Mouse (Mus musculus): Measurements from ENCODE around the gene Inpp5f. TPM values are rescaled to one million over a fixed set of nuclear protein-coding genes. Genes with fewer than 3 reads are reported as not detected.
"Not testable (repeated sequence)": the region's sequence is repeated elsewhere in the genome, so short reads cannot be mapped to it uniquely, and the experiment has no call there.

Gene Inpp5f
- 2.2 and 2.6 TPM in 2 replicates for polyA plus RNA-seq (2012; rRNA removed)

DNA sequence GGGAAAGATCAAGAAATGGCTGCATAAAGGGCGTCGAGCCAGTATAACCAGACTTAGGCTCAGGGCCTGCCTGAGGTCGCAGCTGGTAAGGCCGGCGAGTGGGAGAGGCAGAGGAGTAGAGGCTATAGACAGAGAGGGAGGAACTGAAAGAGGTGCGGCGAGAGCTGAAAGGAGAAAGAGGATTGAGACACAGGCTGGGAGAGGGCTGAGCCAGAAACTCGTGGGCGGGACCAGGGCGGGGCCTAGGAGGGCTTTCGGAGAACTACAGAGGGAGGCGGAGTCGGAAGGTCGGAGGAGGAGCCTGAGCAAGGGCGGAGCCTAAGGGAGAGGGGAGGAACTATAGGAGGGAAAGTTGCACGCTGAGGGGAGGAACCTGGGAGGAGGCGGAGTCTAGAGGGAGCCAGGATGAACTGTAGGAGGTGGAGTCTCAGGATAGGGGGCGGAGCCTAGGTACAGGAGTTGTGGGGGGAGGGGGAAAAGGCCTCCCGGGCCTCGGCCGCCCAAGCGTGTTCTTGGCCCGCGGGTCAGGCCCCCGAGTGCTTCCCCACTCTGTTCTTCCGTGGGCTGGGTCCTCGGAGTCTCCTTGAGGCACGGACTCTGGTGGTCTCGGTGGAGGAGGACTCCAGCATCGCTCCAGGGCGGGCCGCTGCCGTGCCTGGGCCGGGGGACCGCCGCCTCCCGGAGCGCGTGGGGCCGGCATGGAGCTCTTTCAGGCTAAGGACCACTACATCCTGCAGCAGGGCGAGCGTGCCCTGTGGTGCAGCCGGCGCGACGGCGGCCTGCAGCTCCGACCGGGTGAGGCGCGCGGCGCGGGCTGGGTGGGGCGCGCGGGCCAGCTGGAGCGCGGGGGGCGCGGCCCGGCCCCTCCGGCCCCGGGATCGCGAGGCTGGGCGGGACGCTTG, at the start of gene Inpp5f:
Gene Inpp5f (plus strand): TSS at position 432 of the 902 bp plus-strand sequence.
- WGBS = 1% methylated on average over 68 of the region's 68 CpGs
- peak; percentile 98 for DNase-seq (ENCODE audit: low read depth, low spot score)

DNA sequence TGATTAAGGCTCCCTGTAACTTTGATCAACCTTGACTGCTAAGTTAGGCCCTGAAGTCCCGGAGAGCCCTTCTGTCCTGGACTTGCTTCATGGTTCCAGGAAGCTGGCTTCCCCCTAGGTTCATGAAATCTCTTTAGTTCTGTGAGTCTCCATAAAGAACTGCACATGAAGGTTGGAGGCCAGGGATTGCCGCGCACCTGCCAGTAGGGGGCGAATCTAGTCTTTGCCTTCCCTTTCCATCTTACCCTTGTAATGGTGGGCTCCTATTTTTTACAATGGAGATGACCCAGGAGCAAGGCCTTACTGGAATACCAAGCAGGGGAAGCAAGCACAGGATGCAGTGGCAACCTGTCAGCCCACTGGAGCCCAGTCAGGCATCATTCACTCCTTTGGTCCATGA, 47.8 kb upstream of the Inpp5f start:
- no peak for DNase-seq (ENCODE audit: low read depth, low spot score)
- 61% methylated on average over 4 of the region's 4 CpGs for WGBS

DNA sequence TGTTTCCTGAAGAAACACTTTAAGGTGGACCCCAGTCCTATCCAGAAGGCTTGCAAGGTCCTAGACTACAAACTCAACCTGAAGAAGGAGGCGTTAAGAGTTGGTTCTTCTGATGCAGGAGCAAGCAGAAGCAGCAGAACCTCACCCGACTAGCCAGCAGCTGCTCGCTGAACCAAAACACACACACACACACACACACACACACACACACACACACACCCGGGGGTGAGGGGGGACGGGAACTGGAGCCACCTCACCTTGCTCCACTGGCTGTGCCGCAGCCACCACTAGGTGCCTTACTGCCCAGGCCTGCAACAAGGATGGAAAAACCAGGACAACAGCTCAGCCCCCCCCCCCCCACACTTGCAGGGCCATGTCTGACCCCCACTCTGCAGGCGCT, 44.8 kb upstream of the Inpp5f start:
- 75% methylated on average over 7 of the region's 7 CpGs for WGBS
- no peak for DNase-seq (ENCODE audit: low read depth, low spot score)

DNA sequence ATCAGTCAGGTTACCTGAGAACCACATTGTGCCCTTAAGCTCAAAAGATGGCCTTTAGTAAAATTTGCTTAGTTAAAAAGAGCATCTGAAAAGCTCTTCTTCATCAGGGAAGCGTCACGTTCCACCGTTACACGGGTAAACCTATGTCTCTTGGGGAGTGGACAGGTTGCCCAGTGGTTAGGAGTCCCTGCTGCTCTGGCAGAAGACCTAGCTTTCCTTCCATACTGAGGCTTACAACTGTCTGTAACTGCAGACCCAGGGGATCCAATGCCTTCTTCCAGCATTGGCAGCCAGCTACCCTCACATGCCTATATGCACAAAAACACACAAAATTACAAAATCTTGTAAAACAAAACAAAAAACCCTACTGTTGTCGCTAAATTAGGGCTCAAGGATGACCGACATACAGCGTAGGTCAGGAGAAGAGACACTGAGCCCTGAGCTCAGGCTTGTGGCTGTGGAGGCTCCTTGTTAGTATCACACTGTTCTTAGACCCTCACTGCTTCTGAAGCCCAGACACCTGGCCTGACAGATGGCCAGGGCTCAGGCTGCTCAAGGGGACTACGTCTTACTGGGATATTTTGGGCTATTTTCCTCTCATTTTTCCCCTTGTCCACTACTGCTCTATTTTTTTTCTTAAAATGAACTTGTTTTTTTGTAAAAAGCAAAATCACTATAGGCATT, 43.4 kb upstream of the Inpp5f start:
- 93% methylated on average over 8 of the region's 8 CpGs for WGBS
- DNase-seq (ENCODE audit: low read depth, low spot score) = no peak

DNA sequence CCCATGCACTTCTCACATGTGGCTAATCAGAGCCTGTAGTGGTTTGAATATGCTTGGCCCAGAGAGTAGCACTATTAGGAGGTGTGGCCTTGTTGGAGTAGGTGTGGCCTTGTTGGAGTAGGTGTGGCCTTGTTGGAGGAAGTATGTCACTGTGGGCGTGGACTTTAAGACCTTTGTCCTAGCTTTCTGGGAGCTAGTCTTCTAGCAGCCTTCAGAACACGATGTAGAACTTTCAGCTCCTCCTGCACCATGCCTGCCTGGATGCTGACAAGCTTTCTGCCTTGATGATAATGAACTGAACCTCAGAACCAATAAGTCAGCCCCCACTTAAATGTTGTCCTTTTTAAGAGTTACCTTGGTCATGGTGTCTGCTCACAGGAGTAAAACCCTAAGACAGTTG, 41.7 kb upstream of the Inpp5f start:
- WGBS = 50% methylated on average over 2 of the region's 2 CpGs
- DNase-seq (ENCODE audit: low read depth, low spot score) = not testable (repeated sequence)

DNA sequence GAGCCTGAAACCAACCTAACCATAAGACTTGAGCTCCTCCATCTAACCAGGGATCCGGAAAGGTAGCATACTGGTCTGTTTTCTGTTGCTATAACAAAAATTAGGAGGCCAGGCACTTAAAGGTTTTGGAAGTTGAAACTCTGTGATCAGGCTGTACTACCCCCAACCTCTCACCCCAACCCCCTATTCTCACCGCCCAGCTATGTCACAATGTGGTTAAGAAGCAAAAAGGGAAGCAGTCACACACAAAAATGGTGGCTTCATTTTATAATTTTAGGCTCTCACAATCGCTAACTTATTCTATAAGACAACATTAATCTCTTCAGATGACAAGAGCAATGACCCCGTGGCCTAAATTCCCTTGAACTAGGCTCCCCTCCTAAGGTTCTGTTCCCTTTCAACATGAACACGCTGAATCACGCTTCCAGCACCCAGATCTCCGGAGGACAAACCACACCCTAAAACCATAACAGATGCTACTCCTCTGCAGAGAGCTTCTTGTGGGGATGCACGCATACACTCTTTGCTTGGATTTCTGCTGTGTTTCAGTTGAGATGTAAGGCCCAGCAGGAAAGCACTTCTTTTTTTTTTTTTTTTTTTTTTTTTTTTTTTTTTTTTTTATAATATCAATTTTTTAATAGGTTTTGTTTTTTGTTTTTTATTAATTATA, 41.0 kb upstream of the Inpp5f start:
- WGBS = 89% methylated on average over 8 of the region's 8 CpGs

DNA sequence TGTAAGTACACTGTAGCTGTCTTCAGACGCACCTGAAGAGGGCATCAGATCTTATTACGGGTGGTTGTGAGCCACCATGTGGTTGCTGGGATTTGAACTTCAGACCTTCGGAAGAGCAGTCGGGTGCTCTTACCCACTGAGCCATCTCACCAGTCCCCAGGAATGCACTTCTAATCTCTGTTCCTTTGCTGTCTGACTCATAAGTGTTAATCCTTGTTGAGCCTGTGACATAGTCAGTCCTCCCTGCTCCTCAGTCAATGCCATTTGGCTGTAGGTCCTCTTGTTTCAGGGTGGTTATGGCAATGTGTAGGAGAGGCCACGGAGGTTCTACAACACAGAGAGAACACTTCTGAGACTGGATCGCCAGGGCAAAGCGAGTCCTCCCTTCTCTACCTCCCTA, 40.5 kb upstream of the Inpp5f start:
- DNase-seq (ENCODE audit: low read depth, low spot score) = not testable (repeated sequence)
- 91% methylated on average over 7 of the region's 7 CpGs for WGBS

More for the DNA sequence above, 41.0 kb upstream of the Inpp5f start:
- no peak for DNase-seq (ENCODE audit: low read depth, low spot score)

DNA sequence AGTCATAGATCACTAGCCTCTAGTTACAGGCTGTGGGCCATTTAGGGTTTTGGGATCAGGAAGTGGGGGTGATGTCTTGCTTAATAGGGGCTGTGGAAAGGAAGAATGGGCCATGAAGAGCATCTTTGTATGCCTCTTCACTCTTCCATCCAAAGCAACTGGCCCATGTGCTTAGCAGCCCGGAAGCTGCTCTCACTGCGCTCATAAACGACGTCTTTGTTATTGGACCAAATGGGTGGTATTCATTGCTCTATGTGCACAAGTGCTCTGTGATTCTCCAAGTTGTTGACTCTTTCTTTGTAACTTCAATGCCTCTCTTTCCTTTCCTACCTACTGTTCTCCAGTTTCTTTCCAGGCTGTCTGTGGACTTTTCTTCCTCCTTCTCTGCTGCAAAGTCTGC, 39.1 kb upstream of the Inpp5f start:
- DNase-seq (ENCODE audit: low read depth, low spot score) = no peak
- WGBS = 68% methylated on average over 4 of the region's 4 CpGs

DNA sequence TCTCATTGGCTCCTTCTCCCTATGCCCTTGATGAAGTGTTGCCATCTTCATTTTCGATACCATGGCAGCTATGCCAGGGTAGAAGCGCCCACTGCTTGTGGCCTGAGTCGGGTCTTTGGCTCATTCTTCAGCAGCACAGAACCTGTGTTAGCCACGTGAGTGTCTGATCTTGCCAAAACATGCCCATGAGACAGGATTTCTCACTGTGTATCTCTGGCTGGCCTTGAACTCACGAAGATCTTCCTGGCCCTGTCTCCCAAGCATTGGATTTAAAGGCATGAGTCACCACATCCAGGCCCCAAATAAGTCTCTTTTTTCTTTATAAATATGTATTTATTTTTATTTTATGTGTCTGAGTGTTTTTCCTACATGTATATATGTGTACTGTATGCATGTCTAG, 35.9 kb upstream of the Inpp5f start:
- DNase-seq (ENCODE audit: low read depth, low spot score) = no peak
- WGBS = 90% methylated on average over 5 of the region's 5 CpGs

DNA sequence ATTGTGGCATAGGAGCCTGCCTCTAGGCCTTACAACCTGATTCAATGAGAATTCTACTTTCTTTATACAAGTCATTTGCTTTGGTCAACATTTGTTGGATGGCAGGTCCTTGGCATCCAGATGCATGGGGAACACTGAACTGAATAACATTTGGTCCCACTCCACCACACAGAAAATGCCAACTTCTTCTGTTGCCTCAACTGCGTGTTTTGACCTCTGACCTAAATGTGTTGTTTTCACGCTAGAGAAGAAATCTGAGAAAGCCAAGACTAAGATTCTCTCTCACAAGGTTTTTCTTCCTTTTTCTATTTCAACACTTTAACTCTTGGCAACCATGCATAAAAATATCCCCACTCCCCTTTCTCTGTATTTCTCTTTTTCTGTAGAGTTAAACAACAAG, 35.3 kb upstream of the Inpp5f start:
- no peak for DNase-seq (ENCODE audit: low read depth, low spot score)
- 85% methylated on average over 2 of the region's 2 CpGs for WGBS

DNA sequence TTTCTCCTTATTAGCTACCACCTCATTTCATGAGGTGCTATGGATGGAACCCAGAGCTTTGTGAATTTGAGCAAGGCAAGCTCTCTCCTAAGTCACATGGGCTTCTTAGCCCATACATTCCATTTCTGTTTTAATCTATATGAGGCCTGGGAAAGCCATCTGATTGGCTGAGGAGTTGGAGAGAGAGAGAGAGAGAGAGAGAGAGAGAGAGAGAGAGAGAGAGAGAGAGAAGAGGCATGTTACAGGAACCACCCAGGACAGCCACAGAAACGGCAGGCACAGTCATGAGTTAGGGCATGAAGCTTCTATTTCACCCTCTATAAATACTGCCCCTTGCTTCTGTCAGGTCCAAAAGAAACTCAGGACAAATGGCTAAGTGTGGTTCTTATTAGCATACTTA, 33.5 kb upstream of the Inpp5f start:
- no peak for DNase-seq (ENCODE audit: low read depth, low spot score)
- 47% methylated on average over 1 of the region's 1 CpGs for WGBS

DNA sequence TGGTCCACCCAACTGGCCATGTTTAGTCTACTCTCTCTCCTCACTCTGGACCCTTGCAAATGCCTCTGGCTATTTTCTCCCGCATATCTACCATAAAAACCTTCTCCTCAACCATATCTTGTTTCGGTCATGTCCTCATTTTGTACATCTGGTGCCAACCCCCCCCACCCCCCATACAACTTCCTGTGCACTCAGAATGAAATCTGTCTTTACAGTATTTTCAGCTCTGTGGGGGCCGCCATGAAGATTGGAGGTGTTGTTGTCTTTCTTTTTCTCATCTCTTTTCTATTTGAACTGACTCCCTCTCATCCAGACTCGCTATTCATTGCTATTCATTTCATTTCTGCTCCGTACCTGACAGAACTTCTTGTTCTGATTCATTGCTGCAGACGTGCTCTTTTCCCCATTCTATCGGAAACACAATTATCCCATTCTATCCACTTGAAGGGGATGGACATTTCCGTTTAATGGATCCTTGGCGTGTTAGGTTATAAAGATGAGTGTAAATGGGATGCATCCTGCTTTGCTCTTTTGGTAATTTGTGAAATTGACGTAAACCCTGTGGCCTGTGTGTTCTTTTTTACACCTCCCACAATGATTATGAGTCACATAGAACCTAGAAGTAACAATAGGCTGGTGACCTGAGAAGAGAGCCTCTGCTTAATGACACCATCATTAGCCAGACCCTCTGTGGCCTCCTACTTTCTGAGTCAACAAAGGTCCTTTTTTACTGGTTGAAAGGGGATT, 32.8 kb upstream of the Inpp5f start:
- 89% methylated on average over 10 of the region's 10 CpGs for WGBS
- no peak for DNase-seq (ENCODE audit: low read depth, low spot score)

DNA sequence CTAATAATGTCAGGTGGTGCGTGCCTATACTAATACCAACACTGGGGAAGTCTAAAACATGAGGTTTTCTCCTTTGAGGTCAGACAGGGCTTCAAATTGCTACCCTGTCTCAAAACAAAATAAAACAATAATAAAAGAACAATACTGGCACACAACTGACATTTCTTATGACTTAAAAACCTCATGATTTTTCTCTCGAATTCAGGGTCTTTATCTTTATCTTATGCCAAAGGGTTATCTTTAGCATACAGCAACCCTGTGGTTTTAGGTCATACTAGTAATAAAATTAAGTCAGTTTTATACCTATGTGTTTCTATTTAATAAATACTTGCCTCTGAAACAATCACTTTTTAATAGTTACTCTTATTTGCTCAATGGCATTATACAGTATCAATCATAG, 31.7 kb upstream of the Inpp5f start:
- WGBS = 71% methylated on average over 2 of the region's 2 CpGs
- DNase-seq (ENCODE audit: low read depth, low spot score) = no peak

DNA sequence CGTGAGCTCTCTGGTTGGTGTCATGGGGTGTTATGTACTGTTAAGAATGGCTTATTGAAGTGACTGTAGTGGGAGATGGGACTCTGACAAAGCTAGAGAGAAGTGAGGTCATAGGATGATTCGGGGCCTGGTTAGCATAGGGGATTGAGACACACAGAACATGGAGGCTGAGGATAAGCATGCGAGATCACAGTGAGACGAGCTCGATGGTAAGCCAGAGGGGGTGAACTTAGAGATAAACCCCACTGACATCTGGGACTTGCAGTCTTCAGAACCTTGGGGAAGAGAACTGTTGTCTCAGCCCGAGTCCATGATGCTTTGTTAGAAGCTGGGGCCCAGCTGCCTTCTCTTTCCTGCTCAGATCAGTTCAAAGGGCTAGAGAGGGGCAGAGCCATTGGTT, 30.8 kb upstream of the Inpp5f start:
- no peak for DNase-seq (ENCODE audit: low read depth, low spot score)
- WGBS = 95% methylated on average over 6 of the region's 6 CpGs

DNA sequence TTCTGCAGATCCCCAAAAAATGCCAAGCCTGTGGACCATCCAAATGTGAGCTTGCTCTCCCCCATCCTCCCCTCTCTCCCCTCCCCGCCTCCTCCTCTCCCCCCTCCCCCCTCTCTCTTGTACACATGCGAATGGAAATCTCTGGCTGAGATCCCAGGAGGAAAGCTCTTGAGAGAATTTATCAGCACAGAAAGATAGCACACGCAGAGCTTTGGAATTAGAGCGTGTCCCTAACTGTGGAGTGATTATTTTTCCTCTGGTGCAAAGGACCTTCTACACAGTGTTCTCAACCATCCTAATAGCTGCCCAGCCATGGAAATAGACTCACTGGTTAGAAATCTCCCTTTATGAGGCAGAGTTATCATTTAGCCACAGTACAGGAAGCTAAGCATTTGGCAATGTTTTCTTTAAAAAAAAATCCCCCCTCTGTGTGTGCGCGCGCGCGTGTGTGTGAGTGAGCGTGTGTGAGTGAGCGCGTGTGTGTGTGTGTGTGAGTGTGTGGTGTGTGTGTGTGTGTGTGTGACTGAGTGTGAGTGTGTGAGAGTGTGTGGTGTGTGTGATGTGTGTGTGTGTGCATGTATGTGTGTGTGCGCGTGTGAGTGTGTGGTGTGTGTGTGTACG, 29.2 kb upstream of the Inpp5f start:
- no peak for DNase-seq (ENCODE audit: low read depth, low spot score)
- WGBS = 70% methylated on average over 15 of the region's 15 CpGs

DNA sequence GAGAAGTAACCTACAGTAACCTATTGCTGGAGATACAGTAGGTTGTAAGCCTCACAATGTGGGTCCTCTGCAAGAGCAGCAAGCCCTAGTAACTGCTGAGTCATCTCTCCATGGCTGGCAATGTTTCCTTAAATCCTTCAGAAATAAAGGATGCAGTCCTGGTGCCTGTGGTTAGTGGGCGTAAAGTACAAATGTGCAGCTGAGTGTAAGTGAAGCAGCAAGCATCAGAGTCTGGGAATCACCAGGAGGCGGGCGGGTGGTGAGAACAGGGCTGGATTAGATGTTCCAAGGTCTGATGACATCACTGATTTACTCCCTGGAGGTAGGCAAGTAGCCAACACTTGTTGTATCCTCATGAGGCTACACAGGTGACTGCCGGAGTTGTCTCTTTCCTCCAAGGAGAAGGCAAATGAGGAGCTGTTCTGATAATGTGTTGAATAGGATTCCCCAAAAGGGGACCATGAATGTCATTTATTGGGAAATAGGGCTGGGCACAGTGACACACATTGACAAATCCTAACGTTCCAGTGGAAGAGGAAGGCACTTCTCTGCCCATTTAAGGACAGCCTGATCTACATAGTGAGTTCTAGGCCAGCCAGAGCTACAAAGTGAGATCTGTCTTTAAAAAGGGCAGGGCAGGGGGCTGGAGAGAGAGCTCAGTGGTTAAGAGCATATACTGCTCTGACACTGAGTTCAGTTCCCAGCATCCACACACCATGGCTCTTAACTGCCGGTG, 27.7 kb upstream of the Inpp5f start:
- 43% methylated on average over 6 of the region's 6 CpGs for WGBS
- no peak for DNase-seq (ENCODE audit: low read depth, low spot score)

DNA sequence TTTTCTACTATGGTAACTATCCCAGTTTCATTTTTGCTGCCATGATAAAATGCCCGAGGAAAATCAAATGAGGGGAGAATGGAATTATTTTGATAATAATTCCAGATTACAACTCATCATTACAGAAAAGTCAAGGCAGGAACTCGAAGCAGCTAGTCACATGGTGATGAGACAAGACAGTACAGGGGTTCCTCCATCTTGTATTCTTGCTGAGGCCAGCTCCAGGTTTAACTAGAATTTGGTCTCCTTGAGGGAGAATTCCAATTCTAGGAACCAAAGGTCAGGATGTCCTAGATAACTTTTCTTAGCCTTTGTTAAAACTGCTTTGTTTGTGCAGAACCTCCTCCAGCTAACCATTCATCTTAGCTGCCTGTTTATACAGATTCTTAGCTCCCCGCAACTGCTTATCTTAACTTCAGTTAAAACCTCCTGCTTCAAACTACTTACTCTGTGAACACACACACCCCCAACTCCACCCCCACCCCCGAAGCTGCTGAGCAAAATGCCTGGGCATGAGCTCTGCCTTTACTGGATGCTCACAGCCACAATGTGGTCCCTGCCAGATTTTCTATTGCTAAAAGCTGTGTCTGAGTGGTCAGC, 23.7 kb upstream of the Inpp5f start:
- 68% methylated on average over 4 of the region's 4 CpGs for WGBS
- DNase-seq (ENCODE audit: low read depth, low spot score) = no peak

DNA sequence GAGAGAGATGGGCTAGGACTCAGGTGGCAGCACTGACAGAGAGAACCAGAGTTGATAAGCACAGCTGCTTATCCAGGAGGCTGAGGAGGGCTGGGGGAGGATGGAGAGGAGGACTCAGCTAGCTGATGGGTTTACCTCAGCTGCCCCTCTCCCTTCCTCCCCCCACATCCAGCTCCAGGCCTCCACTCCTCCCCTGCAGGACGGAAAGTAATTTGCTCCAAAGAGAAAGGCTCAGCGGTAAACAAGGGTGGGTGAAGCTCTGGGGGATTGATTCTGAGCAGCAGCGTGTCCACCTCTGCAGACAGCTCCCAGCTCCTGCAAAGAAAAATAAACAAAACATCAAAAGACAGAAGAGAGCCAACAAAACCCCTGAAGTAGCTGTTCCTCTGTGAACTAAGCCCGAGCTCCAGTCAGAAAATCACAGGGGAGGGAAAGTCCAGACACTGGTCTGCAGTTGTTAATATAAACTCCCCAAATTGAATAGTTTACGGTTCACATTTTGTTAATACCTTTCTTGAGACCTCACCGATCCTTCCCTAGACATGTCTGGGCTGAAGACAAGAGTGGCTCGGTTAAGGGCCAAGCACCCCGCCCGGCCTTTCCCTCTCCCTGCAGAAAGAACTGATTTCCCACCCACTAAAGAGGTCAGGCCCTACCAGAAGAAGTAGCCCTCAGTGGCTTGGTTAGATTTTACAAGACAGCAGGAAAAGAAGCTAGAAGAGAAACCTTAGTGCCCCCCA, 19.6 kb upstream of the Inpp5f start:
- whole genome bisulfite sequencing = 50% methylated on average over 9 of the region's 9 CpGs

More for the DNA sequence above, 19.6 kb upstream of the Inpp5f start:
- no peak for DNase-seq (ENCODE audit: low read depth, low spot score)

Measured in large intestine, adult 2 months (tissue).